Mouse (Mus musculus) C2C12 (cell line): ENCODE data around the gene Btbd16.

ENCODE experiments used
- CEBPB ChIP-seq: IDR thresholded peaks from one replicate; pipeline ENCODE4 v1.6.1; 2011; ENCODE audit warnings: low read depth, mild to moderate bottlenecking, control low read depth, moderate library complexity
- CTCF ChIP-seq: IDR thresholded peaks from one replicate; pipeline ENCODE4 v1.5.1; 2011; ENCODE audit not compliant: control insufficient read depth, insufficient read depth, insufficient read length
- FOSL1 ChIP-seq: IDR thresholded peaks from one replicate; pipeline ENCODE4 v1.8.0; 2011; ENCODE audit warnings: mild to moderate bottlenecking, low read length; ENCODE audit not compliant: poor library complexity, insufficient read depth, severe bottlenecking
- MAX ChIP-seq: IDR thresholded peaks from one replicate; pipeline ENCODE4 v1.6.1; 2011; ENCODE audit warnings: mild to moderate bottlenecking, control low read depth
- MYOG ChIP-seq: IDR thresholded peaks from one replicate; pipeline ENCODE4 v1.6.1; 2011; ENCODE audit not compliant: control insufficient read depth, insufficient read length; ENCODE audit errors: extremely low read depth
- USF1 ChIP-seq: IDR thresholded peaks from one replicate; pipeline ENCODE4 v1.6.1; 2011; ENCODE audit warnings: low read depth, mild to moderate bottlenecking, control low read depth, moderate library complexity

DNA sequence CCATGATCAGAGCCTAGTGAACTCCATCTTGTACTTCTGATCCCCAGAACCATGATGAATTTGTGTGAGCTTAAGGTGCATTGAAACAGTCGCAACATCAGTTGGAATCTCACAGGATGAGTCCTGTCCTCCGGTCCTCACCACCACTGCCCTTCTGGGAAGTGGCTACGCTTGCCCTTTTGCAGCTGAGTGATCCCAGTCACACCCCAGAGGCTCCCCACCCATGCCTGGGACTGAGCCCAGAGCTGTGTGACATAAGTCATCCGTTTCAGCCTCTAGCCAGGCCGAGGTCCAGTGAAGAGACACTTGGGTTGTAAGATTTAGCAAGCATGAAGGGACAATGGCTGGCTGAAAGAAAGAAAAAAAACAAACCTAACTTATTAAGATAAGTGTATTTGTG is 31.1 kb downstream of the Btbd16 start:
- TF ChIP-seq CTCF = no peak
- no peak for TF ChIP-seq USF1
- no peak for TF ChIP-seq CEBPB
- no peak for TF ChIP-seq MAX
- no peak for TF ChIP-seq MYOG
- TF ChIP-seq FOSL1 = no peak
